Comparison of ENCODE assay signal across 9 mouse cellular contexts in the genomic region with DNA sequence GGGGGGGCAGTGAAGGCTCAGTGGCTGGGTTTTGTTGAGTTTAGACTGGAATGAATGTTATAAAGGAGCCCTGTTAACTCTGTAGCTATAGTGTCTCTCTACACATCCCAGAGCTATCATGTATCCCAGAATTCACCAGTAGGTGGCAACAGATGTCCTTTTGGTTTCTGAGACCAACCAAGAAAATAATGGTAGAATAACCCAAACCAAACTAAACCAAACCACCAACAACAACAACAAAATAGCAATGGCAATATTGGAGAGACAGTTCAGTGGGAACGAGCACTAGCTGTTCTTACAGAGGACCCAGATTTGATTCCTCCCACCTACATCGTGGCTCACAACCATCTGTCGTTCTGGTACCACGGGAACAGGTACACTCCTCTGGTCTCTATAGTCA. TPM values are rescaled to one million over a fixed set of nuclear protein-coding genes. Genes with fewer than 3 reads are reported as not detected.
A peak's percentile ranks its signal among the peaks of the same experiment; 100 is the strongest.
DNase-seq lines count a peak whose midpoint lies in the region; ATAC-seq and TF ChIP-seq lines count a peak whose summit lies in the region.
"Had no signal": no experiment of that assay in that cellular context is flagged by ENCODE, and none has a peak within 500 bp of the region (broad histone marks: within the 10 kb centered on the region; RNA-seq: fewer than 3 reads in every experiment).

No protein-coding gene starts in this region.

- no peaks in the 10 kb centered on the region for H3K9me3 ChIP-seq in forebrain, embryonic 10.5 days
- H3K9me3 ChIP-seq: lung, embryonic 15.5 days had no signal

- peak; percentile 63 to 73 for DNase-seq in cerebellum, adult 18-20 months
- DNase-seq in layer of hippocampus, adult 2 months (ENCODE audit: low spot score in 2 of 2), result peak; percentile 37 to 47
- no peak for DNase-seq in layer of hippocampus, adult 8-10 months (ENCODE audit: low spot score in 2 of 2)
- peak; percentile 66 for DNase-seq in MN1 (ENCODE audit: low spot score)
- DNase-seq in induced T-regulatory cell, adult 2 months (ENCODE audit: low read depth), result peak; percentile 50
- DNase-seq in ovary, adult 18-20 months (ENCODE audit: low spot score), result no peak
- no peak for DNase-seq in forebrain, embryonic 10.5 days (ENCODE audit: extremely low spot score, low spot score)

- ATAC-seq in cerebellum, adult (ENCODE audit: insufficient number of reproducible peaks, low FRiP score, low TSS enrichment), result no peak

- H3K27ac ChIP-seq in layer of hippocampus, adult 2 months, result peak overlapping the region; percentile 63; the same call in 1 of the 2 replicates
- H3K27ac ChIP-seq in forebrain, embryonic 10.5 days, result no peak overlapping the region
- H3K27ac ChIP-seq: lung, embryonic 15.5 days had no signal

- H3K4me1 ChIP-seq in forebrain, embryonic 10.5 days, result no peaks in the 10 kb centered on the region

- no peak overlapping the region for H3K4me3 ChIP-seq in layer of hippocampus, adult 2 months
- no peak overlapping the region for H3K4me3 ChIP-seq in forebrain, embryonic 10.5 days
- H3K4me3 ChIP-seq: lung, embryonic 15.5 days had no signal

- TF ChIP-seq CTCF in layer of hippocampus, adult 2 months (conservative IDR thresholded peaks at IDR 0.05), result peak; percentile 78

- peaks cover 58% of the 10 kb centered on the region for H3K36me3 ChIP-seq in forebrain, embryonic 10.5 days (replicated peaks)

- no peaks in the 10 kb centered on the region for H3K27me3 ChIP-seq in forebrain, embryonic 10.5 days (ENCODE audit: poor library complexity, severe bottlenecking)
- H3K27me3 ChIP-seq: lung, embryonic 15.5 days had no signal

- WGBS in forebrain, embryonic 10.5 days, result 93% methylated on average over 4 of the region's 4 CpGs

RNA-seq across cellular contexts. Expression of a gene that starts 22.4 kb away (rescaled TPM):
- total RNA-seq in layer of hippocampus, adult 2 months (2021), result 1 to 10 TPM; 2.4 to 8.1 TPM
- 1 to 10 TPM; 2.1 to 3.5 (median 2.8) TPM for total RNA-seq in layer of hippocampus, adult 8-10 months (2022)
- 0.30 and 0.41 TPM in 2 replicates for polyA plus RNA-seq in forebrain, embryonic 10.5 days (2016; fragmentation: Nextera tagmentation; extraction: Ambion mirVana)

RNA-seq across cellular contexts. Expression of a gene that starts 35.6 kb away (rescaled TPM):
- total RNA-seq in layer of hippocampus, adult 2 months (2021), result 1 to 10 TPM; 3.5 to 3.7 TPM
- total RNA-seq in layer of hippocampus, adult 8-10 months (2022), result 1 to 10 TPM; 2.9 to 4.4 (median 3.6) TPM
- 2.6 and 2.9 TPM in 2 replicates for polyA plus RNA-seq in forebrain, embryonic 10.5 days (2016; fragmentation: Nextera tagmentation; extraction: Ambion mirVana)

RNA-seq across cellular contexts. Expression of a gene that starts 43.1 kb away (rescaled TPM):
- 10 to 100 TPM; 25.4 to 27.6 TPM for total RNA-seq in layer of hippocampus, adult 2 months (2021)
- total RNA-seq in layer of hippocampus, adult 8-10 months (2022), result 10 to 100 TPM; 21.7 to 31.3 (median 29.1) TPM
- polyA plus RNA-seq in forebrain, embryonic 10.5 days (2016; fragmentation: Nextera tagmentation; extraction: Ambion mirVana), result 124 and 129 TPM in 2 replicates

RNA-seq across cellular contexts. Expression of a gene that starts 55.2 kb away (rescaled TPM):
- 1 to 10 TPM; 1.2 to 1.6 TPM for total RNA-seq in layer of hippocampus, adult 2 months (2021)
- total RNA-seq in layer of hippocampus, adult 8-10 months (2022), result 1 to 10 TPM; 1.9 to 2.7 (median 2.3) TPM
- 3.0 and 9.5 TPM in 2 replicates for polyA plus RNA-seq in forebrain, embryonic 10.5 days (2016; fragmentation: Nextera tagmentation; extraction: Ambion mirVana)

Comparison
In these comparisons a context has a peak if more than half of its experiments do, and no peak if none do; other contexts are left out.
1. DNase-seq: peak in cerebellum, adult 18-20 months (2 of 2), layer of hippocampus, adult 2 months (2 of 2), MN1 (single experiment) and induced T-regulatory cell, adult 2 months (single experiment); none in layer of hippocampus, adult 8-10 months (0 of 2), ovary, adult 18-20 months (single experiment) and forebrain, embryonic 10.5 days (single experiment).